Mouse (Mus musculus) testis, adult 2 months (tissue): Measurements from ENCODE around the gene Zcchc7.

Experiments
- CTCF ChIP-seq: fragments of 200-500 bp; IDR thresholded peaks from 2 replicates; pipeline ENCODE4 v1.5.1; 2012; ENCODE audit warnings: low read depth, mild to moderate bottlenecking, inconsistent platforms, low read length, moderate library complexity; ENCODE audit not compliant: control insufficient read depth, insufficient read depth, insufficient replicate concordance
- POLR2A ChIP-seq: fragments of 200-500 bp; IDR thresholded peaks from 2 replicates; pipeline ENCODE4 v1.6.1; 2012; ENCODE audit warnings: low read depth, mild to moderate bottlenecking, inconsistent platforms, low read length, moderate library complexity; ENCODE audit not compliant: control insufficient read depth

- TF ChIP-seq CTCF (peak; percentile 65; the same call in 1 of the 2 replicates), POLR2A (no peak)
Measured at GRCm38 (mm10) chr4:44970612-44971110, 215.0 kb downstream of the Zcchc7 start.
